Mouse (Mus musculus): Measurements from ENCODE around the gene Igfbp7. TPM values are rescaled to one million over a fixed set of nuclear protein-coding genes. Genes with fewer than 3 reads are reported as not detected.

The Igfbp7 gene
- polyA plus RNA-seq, 1 experiment from 2014 or later = 80.4 TPM

DNA sequence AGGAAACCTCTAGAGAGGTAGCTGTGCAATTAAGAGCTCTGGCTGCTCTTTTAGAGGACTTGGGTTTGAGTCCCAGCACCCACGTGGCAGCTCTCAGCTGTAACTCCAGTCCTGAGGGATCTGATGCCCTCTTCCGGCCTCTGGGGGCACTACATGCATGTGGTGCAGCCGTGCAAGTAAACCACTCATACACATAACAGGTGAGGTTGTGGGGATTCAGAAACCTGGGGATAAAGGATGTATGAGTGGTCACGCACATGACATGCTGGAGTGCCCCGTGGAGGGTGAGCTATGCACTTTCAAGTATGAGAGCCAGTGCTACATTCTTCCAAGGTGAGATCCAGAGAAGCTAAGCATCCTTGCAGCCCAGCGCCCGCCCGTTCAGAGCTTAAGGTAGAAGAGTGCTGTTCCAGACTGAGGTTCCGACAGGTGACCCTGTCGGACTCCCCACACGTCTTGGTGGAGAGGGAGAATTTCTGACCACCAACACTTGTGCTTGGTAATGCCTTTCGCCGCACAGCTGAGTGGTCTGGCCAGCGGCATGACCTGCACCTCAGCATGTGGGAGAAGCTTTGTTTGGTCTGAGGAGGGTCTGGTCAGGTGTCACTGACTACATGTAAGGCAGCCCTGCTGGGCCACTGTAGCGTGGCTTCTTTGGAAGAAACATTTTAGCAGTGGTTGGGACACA lies 57.7 kb downstream of the Igfbp7 start:
- no peak for ATAC-seq (ENCODE audit: low FRiP score)
- Histone ChIP-seq H3K9ac (no peak overlapping the region), H3K36me3 (replicated peaks; ENCODE audit: control insufficient read depth, insufficient read depth) (peaks cover 55% of the 10 kb centered on the region), H3K27me3 (ENCODE audit: control insufficient read depth, insufficient read depth, low read length) (no peaks in the 10 kb centered on the region), H3K27ac (no peak overlapping the region), H3K4me1 (replicated peaks; ENCODE audit: control insufficient read depth, insufficient read depth, low read length) (no peaks in the 10 kb centered on the region), H3K9me3 (ENCODE audit: control insufficient read depth, low read length) (no peaks in the 10 kb centered on the region), H3K4me3 (replicated peaks; ENCODE audit: low read length) (no peak overlapping the region), H3K4me2 (replicated peaks) (no peak overlapping the region)
- 94% methylated on average over 15 of the region's 15 CpGs for WGBS
- no peak for DNase-seq (ENCODE audit: low spot score)

DNA sequence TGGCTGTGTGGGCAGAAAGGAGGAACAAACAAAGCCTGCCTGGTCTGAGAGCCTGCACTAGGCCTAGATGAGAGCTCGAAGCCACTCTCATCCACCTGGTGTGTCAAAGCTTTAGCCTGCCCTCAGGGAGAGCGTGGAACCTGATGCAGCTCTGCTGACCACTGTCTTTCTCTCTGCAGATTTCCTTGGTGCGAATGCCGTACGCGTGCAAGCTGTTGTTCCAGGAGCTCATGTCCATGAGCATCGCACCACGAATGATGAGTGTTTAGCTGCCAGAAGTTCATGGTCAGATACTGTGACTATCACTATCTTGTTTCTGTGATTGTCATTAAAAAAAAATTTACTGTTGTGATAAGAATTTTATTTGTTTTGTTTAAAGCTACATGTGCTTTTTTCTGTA lies 58.9 kb downstream of the Igfbp7 start:
- H3K27ac ChIP-seq = no peak overlapping the region
- H3K4me3 ChIP-seq (replicated peaks; ENCODE audit: low read length) = no peak overlapping the region
- no peak overlapping the region for H3K4me2 ChIP-seq (replicated peaks)
- peaks cover 67% of the 10 kb centered on the region for H3K36me3 ChIP-seq (replicated peaks; ENCODE audit: control insufficient read depth, insufficient read depth)
- no peaks in the 10 kb centered on the region for H3K9me3 ChIP-seq (ENCODE audit: control insufficient read depth, low read length)
- DNase-seq (ENCODE audit: low spot score) = no peak
- H3K9ac ChIP-seq = no peak overlapping the region
- H3K27me3 ChIP-seq (ENCODE audit: control insufficient read depth, insufficient read depth, low read length) = no peaks in the 10 kb centered on the region
- 98% methylated on average over 8 of the region's 8 CpGs for WGBS
- no peaks in the 10 kb centered on the region for H3K4me1 ChIP-seq (replicated peaks; ENCODE audit: control insufficient read depth, insufficient read depth, low read length)
- ATAC-seq (ENCODE audit: low FRiP score) = no peak

DNA sequence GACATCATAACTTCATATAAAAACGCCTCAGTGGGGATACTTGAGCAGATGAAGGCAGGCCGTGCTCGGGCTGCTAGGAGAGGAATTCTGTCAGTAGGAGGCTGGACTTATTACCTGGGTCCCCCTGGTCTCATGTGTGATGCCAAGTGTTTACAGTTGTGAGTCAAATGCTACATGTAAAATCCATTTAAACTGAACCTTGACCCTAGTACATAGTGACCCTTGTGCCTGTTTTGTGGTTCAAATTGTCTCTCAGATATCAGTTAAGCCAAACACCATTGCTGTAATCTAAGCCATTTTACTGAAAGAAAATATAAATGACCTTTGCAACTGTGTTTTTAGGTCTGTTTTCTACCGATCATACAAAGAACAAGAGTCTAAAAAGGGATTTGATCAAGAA lies 67.8 kb downstream of the Igfbp7 start:
- ATAC-seq (ENCODE audit: low FRiP score) (no peak), DNase-seq (ENCODE audit: low spot score) (no peak)
- H3K27me3 ChIP-seq (ENCODE audit: control insufficient read depth, insufficient read depth, low read length) = no peaks in the 10 kb centered on the region
- H3K9me3 ChIP-seq (ENCODE audit: control insufficient read depth, low read length) = no peaks in the 10 kb centered on the region
- H3K9ac ChIP-seq = no peak overlapping the region
- H3K36me3 ChIP-seq (replicated peaks; ENCODE audit: control insufficient read depth, insufficient read depth) = peaks cover 99% of the 10 kb centered on the region
- no peaks in the 10 kb centered on the region for H3K4me1 ChIP-seq (replicated peaks; ENCODE audit: control insufficient read depth, insufficient read depth, low read length)
- no peak overlapping the region for H3K4me3 ChIP-seq (replicated peaks; ENCODE audit: low read length)
- no peak overlapping the region for H3K4me2 ChIP-seq (replicated peaks)
- 95% methylated on average over 4 of the region's 4 CpGs for WGBS
- no peak overlapping the region for H3K27ac ChIP-seq

DNA sequence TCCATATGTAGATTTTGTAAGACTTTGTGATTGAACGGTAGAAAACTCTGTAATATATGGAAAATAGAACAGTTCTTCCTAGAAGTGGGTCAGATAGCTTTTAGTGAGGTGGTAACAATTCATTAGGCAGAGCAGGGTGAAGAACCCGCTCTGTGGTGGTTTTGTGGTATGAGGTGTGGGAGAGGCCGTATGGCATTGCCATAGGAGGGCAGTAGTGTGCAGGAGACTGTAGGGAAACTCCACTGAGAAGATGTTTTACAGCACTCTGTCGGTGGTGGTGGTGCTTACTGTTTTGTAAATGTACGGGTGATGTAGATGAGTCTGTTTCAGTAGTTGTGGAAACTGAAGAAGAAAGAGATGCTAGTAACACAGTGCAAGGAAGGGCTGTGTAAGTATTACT lies 77.7 kb downstream of the Igfbp7 start:
- Histone ChIP-seq H3K4me3 (replicated peaks; ENCODE audit: low read length) (no peak overlapping the region), H3K27me3 (ENCODE audit: control insufficient read depth, insufficient read depth, low read length) (no peaks in the 10 kb centered on the region), H3K27ac (no peak overlapping the region), H3K4me2 (replicated peaks) (no peak overlapping the region), H3K9ac (no peak overlapping the region), H3K4me1 (replicated peaks; ENCODE audit: control insufficient read depth, insufficient read depth, low read length) (no peaks in the 10 kb centered on the region), H3K36me3 (replicated peaks; ENCODE audit: control insufficient read depth, insufficient read depth) (peaks cover 95% of the 10 kb centered on the region), H3K9me3 (ENCODE audit: control insufficient read depth, low read length) (no peaks in the 10 kb centered on the region)
- WGBS = 79% methylated on average over 5 of the region's 5 CpGs
- DNase-seq (ENCODE audit: low spot score) = no peak
- ATAC-seq (ENCODE audit: low FRiP score) = no peak

DNA sequence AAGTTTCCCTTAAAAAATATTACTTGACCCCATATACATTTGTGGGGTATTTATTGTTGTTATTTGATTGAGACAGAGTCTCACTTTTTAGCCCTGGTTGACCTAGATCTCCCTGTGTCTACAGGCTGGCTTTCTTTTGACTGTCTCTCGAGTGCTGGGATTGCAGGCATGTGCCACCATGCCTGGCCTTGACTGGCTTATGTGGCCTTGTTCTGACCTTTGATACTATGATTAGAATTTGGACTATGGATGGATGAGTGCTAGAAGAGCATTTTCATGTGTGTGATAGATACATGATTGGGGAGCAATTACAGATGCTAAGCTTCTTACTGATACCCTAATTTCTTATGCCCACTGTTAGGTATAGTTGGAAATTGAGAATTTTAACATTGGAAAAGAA lies 82.9 kb downstream of the Igfbp7 start:
- Histone ChIP-seq H3K9me3 (ENCODE audit: control insufficient read depth, low read length) (no peaks in the 10 kb centered on the region), H3K4me1 (replicated peaks; ENCODE audit: control insufficient read depth, insufficient read depth, low read length) (no peaks in the 10 kb centered on the region), H3K4me2 (replicated peaks) (no peak overlapping the region), H3K27ac (no peak overlapping the region), H3K4me3 (replicated peaks; ENCODE audit: low read length) (no peak overlapping the region), H3K36me3 (replicated peaks; ENCODE audit: control insufficient read depth, insufficient read depth) (peaks cover 98% of the 10 kb centered on the region), H3K9ac (no peak overlapping the region), H3K27me3 (ENCODE audit: control insufficient read depth, insufficient read depth, low read length) (no peaks in the 10 kb centered on the region)
- ATAC-seq (ENCODE audit: low FRiP score) (no peak), DNase-seq (ENCODE audit: low spot score) (no peak)
- WGBS = 93% methylated on average over 1 of the region's 1 CpGs

DNA sequence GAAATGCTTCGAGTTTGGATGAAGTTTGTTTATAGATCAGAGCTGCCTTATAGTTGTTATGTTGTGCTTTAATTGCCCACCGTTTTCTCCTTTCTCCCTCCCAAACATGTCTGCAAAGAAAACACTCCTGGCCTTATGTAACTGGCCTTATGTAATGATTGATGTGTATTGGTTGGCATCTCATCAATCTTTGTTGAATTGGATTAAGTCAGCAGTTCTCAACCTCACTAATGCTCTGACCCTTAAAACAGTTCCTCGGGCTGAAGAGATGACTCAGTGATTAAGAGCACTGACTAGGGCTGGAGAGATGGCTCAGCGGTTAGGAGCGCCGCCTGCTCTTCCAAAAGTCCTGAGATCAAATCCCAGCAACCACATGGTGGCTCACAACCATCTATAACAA lies 92.9 kb downstream of the Igfbp7 start:
- peaks cover 63% of the 10 kb centered on the region for H3K36me3 ChIP-seq (replicated peaks; ENCODE audit: control insufficient read depth, insufficient read depth)
- peaks cover 8% of the 10 kb centered on the region for H3K4me1 ChIP-seq (replicated peaks; ENCODE audit: control insufficient read depth, insufficient read depth, low read length)
- ATAC-seq (ENCODE audit: low FRiP score) (no peak), DNase-seq (ENCODE audit: low spot score) (no peak)
- H3K27me3 ChIP-seq (ENCODE audit: control insufficient read depth, insufficient read depth, low read length) = no peaks in the 10 kb centered on the region
- no peak overlapping the region for H3K9ac ChIP-seq
- no peaks in the 10 kb centered on the region for H3K9me3 ChIP-seq (ENCODE audit: control insufficient read depth, low read length)
- no peak overlapping the region for H3K4me2 ChIP-seq (replicated peaks)
- WGBS = 84% methylated on average over 6 of the region's 6 CpGs
- no peak overlapping the region for H3K27ac ChIP-seq
- no peak overlapping the region for H3K4me3 ChIP-seq (replicated peaks; ENCODE audit: low read length)

DNA sequence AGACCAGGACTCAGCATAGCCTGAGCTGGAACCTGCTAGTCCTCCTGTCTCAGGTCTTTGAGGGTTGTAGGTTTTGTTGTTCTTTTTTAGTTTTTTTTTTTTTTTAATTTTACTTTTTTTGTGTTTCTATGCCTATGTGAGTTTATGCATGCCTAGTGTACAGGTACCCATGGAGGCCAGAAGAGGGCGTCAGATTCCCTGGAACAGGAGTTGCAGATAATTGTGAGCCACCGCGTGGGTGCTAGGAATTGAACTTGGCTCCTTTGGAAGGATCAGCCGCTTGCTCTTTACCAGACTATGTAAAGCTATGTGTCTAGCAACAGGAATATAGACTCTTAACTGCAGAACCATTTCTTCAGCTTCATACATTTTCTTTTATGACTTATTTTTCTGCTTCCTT lies 93.6 kb downstream of the Igfbp7 start:
- Histone ChIP-seq H3K4me1 (replicated peaks; ENCODE audit: control insufficient read depth, insufficient read depth, low read length) (peaks cover 8% of the 10 kb centered on the region), H3K27ac (no peak overlapping the region), H3K9me3 (ENCODE audit: control insufficient read depth, low read length) (no peaks in the 10 kb centered on the region), H3K36me3 (replicated peaks; ENCODE audit: control insufficient read depth, insufficient read depth) (peaks cover 57% of the 10 kb centered on the region), H3K4me2 (replicated peaks) (no peak overlapping the region), H3K9ac (no peak overlapping the region), H3K27me3 (ENCODE audit: control insufficient read depth, insufficient read depth, low read length) (no peaks in the 10 kb centered on the region), H3K4me3 (replicated peaks; ENCODE audit: low read length) (no peak overlapping the region)
- no peak for DNase-seq (ENCODE audit: low spot score)
- ATAC-seq (ENCODE audit: low FRiP score) = no peak
- WGBS = 94% methylated on average over 4 of the region's 4 CpGs

DNA sequence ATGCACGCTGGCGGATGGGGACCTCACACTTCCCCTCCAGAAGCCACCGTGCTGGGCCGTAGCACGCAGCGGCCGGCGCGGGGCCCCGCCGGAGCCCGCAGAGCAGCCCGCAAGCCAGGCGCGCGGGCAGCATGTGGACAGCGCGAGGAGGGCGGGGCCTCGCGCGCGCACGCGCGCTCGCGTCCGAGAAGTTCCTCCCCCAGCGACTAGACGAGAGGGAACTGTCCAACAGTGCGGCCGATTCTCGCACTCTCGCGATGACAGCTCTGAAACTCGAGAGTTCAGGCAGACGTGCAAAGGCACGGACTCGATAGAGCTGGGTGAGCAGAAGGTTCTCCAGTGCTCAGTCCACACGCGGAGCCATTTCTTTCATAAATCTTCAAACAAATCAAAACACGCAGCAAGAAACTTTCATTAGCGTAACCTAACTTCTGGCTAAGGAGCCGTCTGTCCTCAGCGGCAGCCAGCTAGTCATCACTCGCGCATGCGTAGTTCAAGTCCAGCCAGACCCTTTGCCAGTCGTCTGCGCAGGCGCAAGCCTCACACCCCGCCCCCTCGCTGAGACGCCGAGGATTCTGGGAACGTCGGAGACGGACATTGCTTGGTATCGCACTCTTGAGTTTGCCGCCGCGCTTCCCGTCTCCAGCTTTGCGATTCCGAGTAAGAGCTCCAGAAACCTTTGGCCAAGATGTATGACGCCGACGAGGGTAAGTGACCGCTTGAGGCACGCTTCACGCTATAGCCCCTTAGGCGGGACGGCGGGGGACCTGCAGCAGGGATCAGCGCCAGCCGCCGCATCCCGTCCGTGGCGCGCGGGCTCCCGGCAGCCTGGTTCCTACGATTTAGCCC lies 97.7 kb downstream of the Igfbp7 start, which contains the start of the genes Noa1 and Polr2b:
Noa1 (minus strand) TSS at position 161 of the 849 bp plus-strand sequence.
Polr2b (plus strand) TSS at position 224 of the 849 bp plus-strand sequence.
- peak; percentile 96 for ATAC-seq (ENCODE audit: low FRiP score)
- H3K4me3 ChIP-seq (replicated peaks; ENCODE audit: low read length) = peak within 1 kb of the TSS; percentile 73
- peak within 1 kb of the TSS; percentile 99 for H3K4me2 ChIP-seq (replicated peaks)
- peaks cover 44% of the 10 kb centered on the region for H3K36me3 ChIP-seq (replicated peaks; ENCODE audit: control insufficient read depth, insufficient read depth)
- peak within 1 kb of the TSS; percentile 79 for H3K9ac ChIP-seq
- H3K27ac ChIP-seq = peak within 1 kb of the TSS; percentile 96
- DNase-seq (ENCODE audit: low spot score) = peak; percentile 100
- peaks cover 24% of the 10 kb centered on the region for H3K4me1 ChIP-seq (replicated peaks; ENCODE audit: control insufficient read depth, insufficient read depth, low read length)
- no peaks in the 10 kb centered on the region for H3K9me3 ChIP-seq (ENCODE audit: control insufficient read depth, low read length)
- WGBS = under 1% methylated on average over 85 of the region's 85 CpGs
- no peaks in the 10 kb centered on the region for H3K27me3 ChIP-seq (ENCODE audit: control insufficient read depth, insufficient read depth, low read length)

DNA sequence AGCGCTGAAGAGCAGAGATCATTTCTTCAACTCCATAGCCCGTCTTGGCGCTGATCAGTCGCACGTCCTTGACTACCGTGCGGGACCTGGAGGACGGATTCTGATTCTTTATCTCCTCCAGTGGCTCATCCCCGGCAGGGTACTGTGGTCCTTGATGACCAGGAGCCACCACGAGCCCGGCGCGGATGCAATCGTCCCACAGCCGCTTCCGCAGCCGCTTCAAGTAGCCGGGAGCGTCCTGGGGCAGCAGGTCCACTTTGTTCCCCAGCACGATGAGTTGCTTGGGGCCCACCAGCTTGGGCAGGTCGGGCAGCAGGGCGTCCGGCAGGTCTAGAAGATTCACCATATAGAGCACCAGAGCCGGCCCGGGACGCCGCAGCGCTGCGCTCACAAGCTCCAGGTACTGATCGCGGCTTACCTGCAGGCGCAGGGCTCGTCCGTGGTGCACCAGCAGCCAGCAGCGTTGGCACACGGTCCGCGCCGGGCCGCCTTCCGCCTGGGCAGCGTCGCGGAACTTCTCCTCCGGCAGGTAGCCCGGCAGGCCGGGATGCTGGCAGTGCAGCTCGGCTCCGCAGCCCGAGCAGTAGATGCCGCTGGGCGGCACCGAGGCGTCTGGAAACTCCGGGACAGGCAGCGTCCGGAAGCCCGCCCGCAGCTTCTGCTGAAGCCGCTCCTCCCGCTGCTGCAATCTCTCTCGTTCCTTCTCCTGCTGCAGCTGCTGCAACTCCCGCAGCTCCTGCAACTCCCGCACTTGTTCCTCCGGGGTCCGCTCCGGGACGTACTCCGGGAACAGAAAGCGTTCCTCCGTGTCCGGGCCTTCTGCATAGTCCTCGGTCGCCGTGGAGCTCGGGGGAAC lies 98.6 kb downstream of the Igfbp7 start:
- Histone ChIP-seq H3K4me1 (replicated peaks; ENCODE audit: control insufficient read depth, insufficient read depth, low read length) (peaks cover 24% of the 10 kb centered on the region), H3K9ac (peak overlapping the region; percentile 79), H3K4me2 (replicated peaks) (peak overlapping the region; percentile 99), H3K9me3 (ENCODE audit: control insufficient read depth, low read length) (no peaks in the 10 kb centered on the region), H3K36me3 (replicated peaks; ENCODE audit: control insufficient read depth, insufficient read depth) (peaks cover 41% of the 10 kb centered on the region), H3K27me3 (ENCODE audit: control insufficient read depth, insufficient read depth, low read length) (no peaks in the 10 kb centered on the region), H3K27ac (peak overlapping the region; percentile 96), H3K4me3 (replicated peaks; ENCODE audit: low read length) (peak overlapping the region; percentile 73)
- DNase-seq (ENCODE audit: low spot score) (peak; percentile 38), ATAC-seq (ENCODE audit: low FRiP score) (peak; percentile 22)
- under 1% methylated on average over 76 of the region's 76 CpGs for WGBS

Data from hindbrain, embryonic 14.5 days (tissue).